Mouse (Mus musculus): Measurements from ENCODE around the gene Zbtb37.

The Zbtb37 gene

DNA sequence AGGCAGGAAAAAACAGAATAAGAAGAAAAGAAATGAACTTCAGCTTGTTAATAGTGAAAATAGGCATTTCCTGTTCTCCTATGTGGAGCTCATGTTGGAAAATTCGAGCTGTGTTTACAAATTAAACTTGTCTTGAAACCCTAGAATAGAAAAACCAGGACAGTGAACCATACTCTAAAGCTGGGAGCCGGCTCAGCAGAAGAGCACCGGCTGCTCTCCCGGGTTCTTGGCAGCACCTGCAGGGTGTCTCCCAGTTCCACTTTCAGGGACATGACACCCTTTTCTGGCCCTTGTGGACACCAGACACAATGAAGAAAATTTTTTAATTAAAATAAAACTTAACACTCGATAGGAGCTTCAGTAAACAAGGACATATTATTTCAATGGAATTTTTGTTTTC, 66.0 kb downstream of the Zbtb37 start:
- no peak for DNase-seq

DNA sequence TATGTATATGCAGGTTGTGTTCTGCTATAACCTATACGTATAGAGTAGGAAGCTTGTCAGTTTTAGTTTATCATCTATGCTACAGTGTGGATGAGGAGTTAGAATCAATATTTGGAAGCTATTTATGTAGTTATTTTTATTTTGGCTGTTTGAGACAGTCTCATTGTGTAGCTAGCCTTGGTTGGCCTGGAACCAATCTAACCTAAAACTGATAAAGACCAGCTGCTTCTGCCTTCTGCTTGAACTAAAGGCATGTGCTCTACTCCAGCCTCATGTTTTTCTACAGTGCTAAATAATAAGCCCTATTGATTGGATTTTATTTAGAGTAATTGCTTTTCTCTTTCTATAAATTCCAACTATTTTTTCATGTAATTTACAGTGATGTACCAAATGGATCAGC, 67.4 kb downstream of the Zbtb37 start:
- DNase-seq: no peak

DNA sequence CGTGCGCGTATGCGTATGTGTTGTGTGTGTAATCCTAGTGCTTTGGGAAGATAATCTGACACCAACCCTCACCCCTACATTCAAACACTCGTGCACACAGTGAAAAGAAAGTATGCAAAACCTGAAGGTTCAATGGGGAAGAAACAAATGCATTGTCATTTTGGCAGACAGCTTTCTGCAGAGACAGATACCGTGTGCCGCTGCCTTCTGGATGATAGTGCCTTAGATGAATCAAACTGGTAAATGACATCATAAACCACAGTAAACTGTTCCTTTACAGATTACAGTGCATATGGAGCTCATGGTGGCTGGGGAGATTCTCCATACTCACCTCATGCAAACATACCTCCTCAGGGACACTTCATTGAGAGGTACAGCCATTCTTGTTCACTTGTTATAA, 71.5 kb downstream of the Zbtb37 start:
- no peak for DNase-seq
